Mouse (Mus musculus): ENCODE results near the gene Sptbn1.
"Not testable (repeated sequence)": the region's sequence is repeated elsewhere in the genome, so short reads cannot be mapped to it uniquely, and the experiment has no call there.

Gene Sptbn1

DNA sequence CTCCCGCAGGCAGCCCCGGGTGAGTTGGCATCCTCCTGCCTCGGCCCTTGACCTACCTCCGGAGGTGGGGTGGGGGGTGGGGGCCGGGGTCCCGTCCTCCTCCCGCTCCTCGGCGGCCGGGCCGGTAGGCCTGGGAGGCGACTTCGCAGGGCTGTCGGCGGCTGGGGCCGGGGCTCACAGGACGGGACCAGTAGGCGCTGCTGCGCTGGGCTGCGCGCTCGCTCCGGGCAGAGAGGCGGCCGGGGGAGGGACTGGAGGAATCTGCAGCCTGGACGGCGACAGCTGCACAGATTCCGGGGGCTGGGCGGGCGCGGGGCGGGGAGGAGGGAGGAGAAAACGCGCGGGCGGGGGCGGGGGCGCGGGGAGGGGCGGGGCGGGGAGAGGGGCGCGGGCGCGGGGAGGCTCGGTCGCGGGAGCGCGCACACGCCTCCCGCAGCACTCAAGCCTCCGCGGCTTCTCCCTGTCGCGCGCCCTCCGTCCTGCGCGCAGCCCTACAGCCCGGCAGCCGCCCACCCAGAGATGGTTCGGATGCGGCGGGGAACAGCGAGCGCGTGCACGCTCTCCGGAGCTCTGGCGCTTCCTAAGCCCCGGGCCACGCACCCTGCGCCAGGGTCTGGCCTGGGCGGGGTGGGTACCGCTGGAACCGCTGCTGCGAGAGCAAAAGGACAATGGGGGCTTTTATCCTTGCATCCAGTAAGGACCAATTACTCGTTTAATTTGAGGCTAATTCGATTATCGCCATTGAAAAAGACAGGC, at the start of gene Sptbn1:
Gene Sptbn1, minus strand, starts transcription at position 284 of the 756 bp plus-strand sequence.
- peak; percentile 81 for DNase-seq

DNA sequence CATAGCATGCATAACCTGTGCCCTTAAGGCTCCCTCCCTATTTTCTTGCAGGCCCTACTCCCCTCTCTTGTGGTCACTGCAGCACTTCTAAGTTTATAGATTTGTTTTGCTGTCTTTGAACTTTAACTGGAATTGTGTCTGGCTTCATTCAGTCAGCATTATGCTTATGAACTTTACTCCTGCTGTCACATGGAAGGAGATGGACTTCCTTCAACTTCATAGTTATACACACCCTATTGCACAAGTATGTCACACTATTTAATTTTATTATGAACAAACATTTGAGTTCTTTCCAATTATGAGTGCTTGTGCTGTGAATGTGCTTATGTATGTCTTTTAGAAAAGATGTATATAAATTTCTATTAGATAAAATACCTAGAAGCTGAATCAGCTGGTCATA, 26.3 kb upstream of the Sptbn1 start:
- no peak for DNase-seq

DNA sequence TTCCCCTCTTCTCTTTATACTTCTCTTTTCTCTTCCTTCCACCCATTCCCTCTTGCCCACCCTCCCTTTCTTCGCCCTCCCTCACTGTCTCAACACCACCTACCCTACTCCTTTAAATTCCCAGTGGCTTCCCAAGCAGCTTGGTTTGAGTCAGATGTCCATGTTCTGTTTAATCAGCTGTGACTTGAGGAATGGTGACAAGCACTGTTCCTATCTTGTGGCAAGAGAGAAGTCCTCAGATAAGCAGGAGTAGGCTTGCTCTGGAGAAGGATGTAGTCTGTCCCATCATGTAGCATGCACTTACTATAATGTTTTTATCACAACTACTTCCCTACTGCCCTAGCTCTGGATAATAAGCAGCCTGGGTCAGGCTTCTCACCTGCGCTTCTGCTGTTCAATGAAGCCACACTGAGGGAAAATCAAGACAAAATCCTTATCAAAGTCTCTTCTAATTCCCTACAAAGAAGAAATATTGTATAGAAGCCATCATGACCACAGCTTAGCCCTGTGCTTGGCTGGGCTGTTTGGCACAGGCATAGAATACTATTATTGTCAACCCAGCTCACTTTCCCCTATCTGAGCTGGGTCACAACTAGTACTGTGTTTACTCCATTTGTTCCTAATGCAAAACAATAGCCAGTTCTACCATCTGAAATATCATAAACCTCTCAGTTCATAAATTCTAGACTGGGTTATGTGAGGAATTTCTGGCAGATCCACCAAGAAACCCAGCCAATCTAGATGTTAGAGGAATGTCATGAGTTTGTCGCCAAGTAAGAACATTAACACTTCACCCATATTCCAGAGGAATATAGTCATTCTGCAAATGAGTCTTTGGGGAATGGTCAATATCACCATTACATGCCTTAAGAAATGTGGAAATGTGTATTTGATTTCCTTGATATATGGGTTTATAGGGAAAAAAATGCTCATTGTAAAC, 24.5 kb upstream of the Sptbn1 start:
- no peak for DNase-seq

DNA sequence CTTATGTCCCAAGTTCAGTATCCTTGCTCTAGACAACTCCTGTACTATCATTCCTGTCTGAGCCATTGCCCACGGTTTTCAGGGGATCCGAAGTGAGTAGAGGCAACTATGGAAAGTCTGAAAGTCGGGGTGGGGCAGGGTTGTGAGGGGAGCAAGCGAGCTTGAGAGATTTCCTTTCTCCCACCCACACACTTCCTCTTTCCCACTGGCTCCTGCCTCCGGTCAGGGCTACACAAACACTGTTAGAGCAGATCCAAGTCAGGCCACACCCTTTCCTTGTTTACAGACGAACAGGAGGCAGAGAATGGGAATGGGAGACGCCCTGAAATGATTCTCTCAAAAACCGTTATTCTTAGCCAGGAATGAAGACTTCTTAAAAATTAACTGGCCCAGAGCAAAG, 23.2 kb upstream of the Sptbn1 start:
- DNase-seq = no peak

DNA sequence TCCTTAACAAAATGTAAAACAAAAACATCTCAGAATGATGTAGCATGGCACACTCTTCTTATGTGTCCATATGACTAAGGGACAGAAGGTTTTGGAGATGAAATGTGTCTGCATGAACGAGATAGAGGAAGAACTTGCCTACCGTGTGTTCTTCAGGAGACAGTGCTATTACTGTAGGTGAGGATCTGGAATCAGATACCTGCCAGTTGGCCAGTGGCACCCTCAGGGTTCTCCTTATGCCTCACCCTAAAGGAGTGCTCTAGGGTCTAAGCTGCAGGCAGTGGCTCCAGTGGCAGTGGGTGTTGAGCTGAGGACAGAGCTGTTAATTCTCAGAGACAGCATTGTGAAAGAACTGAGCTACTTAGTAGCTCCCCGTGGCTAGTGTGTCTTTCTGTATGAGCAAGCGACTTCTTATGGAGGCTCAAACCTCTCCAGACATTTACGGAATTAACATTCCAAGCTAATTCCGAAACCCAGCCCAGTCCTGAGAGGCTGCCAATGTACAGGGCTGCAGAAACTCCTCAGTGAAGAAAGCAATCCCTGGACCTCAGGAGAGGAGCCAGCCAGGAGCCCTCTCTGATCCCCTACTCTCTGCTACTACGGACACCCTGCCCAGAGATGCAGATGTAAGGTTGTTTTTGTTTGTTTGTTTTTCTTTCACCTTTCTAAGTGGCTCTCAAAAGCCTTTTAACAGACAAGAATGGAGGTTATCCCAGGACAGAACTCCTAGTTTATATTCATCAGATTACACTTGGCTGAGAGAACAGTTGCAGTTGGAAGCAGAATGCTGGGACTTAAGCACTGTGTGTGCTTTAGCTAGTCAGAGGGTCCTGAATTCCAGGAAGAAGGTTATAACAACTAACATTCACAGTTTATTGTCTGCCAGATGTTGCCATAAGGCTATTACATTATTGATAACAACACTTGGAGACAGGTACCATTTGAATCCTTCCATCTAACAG, 21.8 kb upstream of the Sptbn1 start:
- no peak for DNase-seq

DNA sequence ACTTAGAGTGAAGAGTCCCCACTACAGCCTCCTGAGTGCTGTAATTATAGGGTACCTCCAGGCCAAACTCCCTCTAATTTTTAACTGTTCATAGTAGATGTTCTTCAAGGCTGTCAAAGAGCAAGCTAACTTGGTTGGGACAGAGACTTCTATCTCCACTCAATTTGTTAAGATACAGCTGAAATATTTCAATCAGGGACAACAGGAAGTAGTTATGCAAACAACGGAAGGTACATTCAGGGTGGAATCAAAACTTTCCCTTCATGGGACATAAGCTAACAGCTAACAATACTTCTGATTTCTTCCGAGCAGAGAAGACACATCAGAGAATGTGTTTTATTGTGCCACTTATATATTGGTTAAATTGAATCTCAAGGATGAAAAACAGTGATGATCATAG, 20.1 kb upstream of the Sptbn1 start:
- DNase-seq = no peak

DNA sequence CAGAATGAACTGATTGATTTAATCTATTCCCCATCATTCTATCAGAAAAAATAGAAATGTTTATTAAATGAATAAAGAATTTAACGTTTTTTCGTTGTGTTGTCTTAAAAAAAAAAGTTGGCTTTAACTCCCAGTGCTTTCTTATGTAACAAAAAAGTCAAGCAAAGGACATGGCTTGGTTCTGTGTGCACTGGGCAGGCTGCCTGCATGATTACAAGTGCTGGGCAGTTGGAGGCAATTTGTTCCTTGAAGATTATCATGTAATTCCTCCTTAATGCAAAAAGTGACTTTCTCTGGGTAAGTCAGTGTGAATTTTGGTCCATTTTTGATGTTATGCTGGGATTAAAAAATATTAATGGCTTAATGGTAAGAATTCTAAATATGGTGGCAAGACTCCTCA, 15.7 kb upstream of the Sptbn1 start:
- no peak for DNase-seq

DNA sequence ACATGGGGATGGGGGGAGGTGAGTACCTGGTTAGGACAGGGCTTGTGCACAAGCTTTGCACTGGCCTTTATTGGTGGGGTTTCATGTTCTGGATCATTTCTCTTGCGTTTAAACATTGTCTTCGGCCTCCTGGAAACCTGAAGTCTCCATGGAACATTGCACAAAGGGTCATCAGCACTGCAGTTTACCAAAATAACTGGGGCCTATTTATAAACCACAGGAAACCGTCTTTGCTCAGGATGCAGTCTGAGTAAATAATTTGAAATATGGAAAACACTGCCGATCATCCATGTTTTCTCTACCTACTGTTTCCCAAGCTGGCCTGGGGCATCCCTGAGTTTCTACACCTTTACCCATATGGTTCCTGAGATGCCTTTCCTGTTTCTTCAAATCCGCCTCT, 13.1 kb upstream of the Sptbn1 start:
- DNase-seq = no peak

DNA sequence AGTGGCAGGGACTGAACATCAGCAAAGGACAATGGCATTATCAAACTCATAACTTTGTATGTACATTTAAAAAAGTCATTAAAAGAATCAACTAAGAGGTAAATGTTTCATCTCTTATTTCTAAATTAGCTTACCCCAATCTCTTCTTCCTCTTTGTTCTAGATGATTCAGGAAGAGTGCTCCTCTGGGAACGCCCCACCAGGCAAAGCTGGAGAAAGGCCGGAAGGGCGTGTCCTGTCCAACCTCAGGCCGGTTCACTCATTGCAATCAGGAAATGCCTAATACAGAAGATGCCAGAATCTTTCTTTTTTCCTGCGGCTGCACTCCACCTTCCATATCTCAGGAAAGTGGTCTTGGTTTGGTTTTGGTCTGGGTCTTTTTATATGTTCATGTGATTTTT, 11.3 kb upstream of the Sptbn1 start:
- no peak for DNase-seq

DNA sequence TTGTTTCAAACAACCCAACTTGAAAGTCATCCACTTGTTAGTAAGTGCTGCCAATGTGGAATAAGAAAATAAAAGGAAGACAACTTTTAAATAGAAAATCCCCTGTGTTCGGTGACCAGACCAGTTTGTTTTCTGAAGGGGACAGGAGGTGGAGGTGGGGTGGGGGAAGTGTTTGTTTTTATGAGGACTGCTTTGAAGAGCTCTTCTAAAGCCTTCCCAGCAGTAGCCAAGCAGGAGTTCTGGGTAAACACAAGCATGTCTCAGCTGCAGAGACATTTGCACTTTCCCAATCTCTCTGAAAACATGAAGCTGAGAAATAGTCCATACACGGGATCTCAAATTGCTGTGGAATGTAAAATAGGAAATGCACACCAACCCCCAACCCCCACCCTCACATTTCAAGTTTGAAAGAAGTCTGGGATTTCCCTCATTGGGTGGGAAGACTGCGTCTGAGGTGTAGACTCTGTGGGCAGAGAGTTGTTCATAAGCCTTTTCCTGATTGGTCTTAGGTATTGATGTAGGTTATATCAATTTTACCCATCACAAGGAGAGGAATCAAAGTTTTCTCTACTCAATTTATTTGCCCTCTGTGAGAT, 7.6 kb upstream of the Sptbn1 start:
- DNase-seq = no peak

DNA sequence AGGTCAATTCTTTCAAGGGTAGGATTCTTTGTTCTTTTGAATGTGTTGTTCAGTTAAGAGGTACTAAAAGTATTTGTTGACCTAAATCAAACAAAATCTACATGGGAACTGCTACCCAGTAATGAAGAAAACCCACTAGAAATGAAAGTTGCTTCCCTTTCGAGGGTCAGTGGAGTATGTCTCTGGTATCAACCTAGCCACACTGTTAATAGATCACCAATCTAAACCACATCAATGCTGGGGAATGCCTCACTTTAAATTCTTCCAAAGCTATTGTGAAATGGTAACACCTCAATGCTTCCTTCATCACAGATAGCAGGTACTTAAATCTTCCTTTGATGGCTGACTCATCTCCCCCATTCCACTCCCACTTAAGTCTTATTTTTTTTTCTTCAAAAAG, 1.5 kb upstream of the Sptbn1 start:
- no peak for DNase-seq

DNA sequence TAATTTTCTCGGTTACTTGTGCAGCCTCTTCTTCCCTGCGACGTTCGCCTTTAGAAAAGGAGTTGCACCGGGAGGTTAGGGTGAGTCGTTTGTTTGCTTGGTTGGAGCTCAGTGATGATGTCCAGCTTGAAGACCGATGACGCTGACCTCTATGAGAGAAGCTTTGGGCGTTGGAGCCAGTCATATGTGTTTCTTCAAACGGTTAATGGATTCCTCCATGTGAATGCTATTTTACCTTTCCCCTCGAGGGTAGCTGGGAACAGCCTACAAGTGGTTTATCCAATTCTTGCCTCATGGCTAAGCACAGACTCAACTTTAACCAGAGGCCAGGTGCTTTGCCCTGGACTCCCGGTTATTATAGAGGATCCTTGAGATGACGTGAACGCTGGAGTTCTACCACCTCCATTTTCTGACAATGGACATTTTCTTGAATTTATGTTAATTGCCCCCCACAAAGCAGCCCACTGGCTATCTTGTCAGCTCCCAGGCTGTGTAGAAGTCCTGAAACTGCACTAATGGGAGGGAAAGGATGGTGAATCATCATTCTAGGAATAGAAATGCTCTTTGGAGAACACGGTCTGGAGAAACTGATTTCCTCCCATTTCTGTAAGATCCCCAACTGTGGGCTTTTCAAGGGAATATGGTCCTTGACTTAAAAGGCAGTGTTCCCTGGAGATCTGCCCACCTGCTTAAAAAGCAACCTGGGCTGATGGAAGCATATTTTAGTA, 837 bp upstream of the Sptbn1 start:
- DNase-seq = no peak

DNA sequence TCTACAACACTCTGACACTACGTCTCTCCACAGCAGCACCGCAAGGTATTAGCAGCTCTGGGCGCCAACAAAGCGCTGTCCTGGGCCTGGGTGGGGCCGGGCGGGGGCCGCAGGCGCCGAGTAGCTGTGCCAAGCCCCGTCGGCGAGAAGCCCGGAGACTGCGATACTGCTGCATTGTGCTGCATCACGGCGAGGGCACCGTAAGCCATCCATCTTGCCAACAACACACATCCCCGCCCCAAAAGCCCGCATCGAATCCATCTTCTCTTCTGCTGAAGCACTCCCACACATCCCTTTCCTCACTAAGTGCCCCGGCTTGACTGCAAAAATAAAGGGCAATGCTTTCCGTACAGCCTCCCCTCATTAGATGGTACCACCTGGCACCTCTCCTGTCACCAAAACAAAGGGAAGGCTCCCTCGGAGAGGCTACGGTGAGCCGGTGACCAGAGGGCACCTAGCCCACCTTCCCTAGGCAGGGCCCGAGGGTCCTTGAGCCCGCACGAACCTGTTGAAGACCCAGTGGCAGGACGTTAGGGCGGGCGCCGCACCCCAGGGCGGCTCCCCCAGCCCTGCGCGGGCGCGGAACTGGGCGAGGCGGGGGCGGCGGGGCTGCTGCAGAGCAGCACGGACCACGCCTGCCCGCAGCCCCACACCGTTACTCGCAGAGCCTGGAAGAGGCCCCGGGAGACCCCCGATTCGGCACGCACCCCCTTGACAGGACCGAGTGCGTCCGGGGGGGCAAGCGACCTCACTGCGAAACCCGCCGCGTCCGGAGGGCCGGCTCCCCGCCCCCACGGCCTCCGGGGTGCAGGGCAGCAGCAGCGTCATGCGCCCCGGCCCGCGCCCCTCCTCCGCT, 711 bp downstream of the Sptbn1 start:
- DNase-seq = peak; percentile 77

DNA sequence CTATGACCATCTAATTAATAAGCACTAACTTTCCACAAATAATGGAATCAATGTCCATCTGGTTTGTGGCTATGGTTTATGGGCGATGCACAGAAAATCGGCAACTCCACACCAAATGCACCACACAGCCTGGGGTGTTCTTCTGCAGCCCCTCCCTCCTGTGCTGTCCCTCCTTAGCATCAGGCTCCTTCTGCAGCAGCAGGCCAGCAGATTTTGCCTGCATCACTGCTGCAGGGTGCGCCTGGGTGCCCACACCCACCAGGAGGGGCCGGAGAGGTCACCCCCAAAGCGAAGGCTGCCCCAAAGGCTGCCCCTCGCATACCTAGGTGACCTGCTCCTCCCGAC, 1.3 kb downstream of the Sptbn1 start:
- no peak for DNase-seq

DNA sequence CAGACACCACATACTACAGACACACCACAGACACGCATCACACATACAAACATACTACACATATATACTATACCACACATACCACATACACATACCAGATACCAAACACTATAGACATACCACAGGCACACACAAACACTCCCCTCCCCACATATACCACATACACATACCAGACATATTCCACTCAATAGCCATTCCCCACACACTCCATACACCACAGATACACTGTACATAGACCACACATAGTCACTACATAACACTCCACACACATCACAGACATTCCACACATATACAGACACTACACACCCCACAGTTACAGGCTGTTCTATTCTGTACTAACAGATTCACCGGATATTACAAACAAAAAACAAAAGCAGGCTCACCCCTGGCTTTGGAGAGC, 2.3 kb downstream of the Sptbn1 start:
- DNase-seq = no peak

DNA sequence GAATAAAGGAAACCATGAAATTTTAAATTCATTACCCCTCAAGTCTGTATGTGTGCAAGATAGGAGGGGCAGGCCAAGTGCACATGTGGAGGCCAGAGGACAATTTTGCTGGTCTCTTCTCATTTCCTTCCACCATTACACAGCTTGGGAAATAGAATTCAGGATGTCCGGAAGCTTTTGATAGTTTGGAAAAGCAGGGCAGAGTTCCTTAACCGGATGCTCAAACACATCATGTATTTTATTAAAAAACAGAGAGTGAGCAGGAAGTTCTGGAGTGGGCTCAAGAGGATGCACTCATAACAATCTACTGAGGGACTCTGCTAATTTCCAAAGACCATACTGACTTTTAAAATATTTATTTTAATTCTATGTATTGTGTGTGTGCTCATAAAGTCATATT, 4.3 kb downstream of the Sptbn1 start:
- DNase-seq = no peak

DNA sequence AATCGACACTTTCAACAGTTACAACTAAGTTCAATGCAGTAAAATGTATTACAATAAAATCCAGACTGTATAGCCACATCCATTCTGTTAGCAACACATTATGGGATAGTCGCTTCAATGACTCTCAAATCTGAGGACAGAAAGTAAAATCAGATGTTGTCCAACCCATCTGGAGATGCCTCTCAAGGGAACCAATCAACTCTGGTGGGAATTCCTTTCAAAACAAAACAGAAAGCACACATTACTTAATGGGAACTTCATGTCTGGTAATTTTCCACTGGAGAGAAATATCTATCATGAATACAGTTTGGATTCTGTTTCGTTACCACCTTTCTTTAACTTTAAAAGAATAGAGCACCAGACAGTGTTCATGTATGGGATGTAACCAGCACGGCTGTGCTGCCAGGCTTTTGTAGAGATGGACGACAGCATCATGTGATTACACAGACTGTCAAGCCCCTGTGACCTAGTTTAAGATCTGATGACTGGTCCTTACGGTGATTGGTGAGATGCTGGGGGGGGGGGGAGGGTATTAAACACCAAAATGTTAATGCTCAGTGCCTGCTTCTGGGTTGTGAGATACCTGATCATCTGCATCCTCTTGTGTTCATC, 9.1 kb downstream of the Sptbn1 start:
- no peak for DNase-seq

DNA sequence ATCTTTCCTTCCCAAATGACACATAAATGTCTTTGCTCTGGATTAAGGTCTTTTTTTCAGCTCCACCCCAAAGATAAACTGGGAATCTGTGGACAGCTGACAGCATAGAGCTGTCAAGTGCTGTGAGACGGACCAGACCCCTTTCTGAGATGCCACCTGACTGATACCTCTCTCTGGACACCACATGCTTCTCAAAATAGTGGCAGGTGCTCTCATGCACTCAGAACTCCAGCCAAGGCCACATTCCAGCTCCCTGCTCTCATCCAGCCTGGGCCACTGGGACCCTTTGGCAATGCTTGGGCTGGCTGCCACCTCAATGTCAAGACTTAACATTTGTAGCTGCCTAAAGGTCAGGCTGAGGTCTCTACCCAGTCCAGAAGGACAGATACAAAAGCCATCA, 10.2 kb downstream of the Sptbn1 start:
- DNase-seq = peak; percentile 77

DNA sequence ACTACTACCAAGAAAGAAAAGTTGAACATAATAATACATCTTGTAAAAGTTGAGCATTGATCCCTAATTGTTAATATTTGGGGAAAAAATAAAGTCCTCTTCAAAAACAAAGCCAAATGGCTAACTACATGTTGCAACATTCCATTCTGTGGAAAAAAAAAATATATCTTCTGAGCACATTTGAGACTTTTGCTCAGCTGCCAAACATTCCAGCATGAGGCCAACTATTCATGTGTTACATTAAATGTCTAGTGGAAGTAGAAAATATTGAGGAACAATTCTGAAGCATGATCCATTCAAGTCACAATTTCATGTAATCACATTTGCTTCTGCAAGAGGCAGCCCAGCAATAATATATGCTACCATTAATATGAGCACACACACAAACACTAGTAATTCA, 10.9 kb downstream of the Sptbn1 start:
- DNase-seq = no peak

DNA sequence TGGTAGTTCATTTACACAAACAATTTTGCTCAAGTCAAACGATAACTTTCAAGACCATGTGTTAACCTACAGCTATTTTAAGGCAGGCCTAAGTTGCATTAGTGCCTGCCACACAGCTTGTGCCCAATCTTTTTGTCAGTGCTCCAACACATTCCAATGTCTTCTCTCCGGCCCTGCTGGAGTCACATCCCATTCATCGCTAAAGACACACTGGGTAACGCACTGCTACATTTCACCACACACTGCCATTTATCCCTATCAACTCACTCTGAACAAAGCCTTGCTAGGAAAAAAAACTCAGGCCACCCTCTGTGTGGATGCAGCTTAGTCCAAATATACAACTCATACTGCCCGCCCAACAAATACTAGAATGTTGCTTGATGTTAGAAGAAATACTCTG, 11.5 kb downstream of the Sptbn1 start:
- no peak for DNase-seq

DNA sequence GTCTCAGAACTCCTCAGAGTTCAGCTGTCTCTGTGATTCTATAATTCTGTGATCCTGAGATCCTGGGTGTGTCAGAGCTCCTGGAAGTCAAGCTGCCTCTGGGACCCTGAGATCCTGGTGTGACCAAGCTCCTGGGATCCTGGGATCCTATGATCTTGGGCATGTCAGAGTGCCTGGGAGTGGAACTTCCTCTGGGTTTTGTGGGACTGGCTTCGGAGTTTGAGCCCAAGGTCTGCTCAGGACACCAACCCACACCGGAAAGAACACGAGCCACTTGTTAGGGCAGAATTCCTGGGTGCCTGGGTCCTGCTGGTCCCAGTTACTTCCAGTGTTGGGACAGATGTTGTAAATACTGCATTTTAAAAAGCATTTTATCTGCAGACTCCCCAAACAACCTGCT, 12.8 kb downstream of the Sptbn1 start:
- DNase-seq = not testable (repeated sequence)

Measured in cerebellum, adult 9-10 months (tissue).